Mouse (Mus musculus): ENCODE results near the gene Gm10118. TPM values are rescaled to one million over a fixed set of nuclear protein-coding genes. Genes with fewer than 3 reads are reported as not detected.

Gm10118 gene
- 0.05 TPM in 2 replicates for polyA plus RNA-seq (2015; fragmentation: Nextera tagmentation; extraction: Ambion mirVana)

GRCm38 (mm10) chr10:63927334-63927733, at the start of gene Gm10118:
Gene Gm10118 (minus strand): TSS chr10:63927434.
- no peak within 1 kb of the TSS for H3K27ac ChIP-seq
- no peaks in the 10 kb centered on the region for H3K27me3 ChIP-seq (ENCODE audit: insufficient read depth, low read length)
- ATAC-seq (replicated peaks; ENCODE audit: low FRiP score, low read depth) (no peak), DNase-seq (ENCODE audit: low spot score) (no peak)
- no peak for TF ChIP-seq CTCF (IDR thresholded peaks at IDR 0.05; ENCODE audit: low read depth)
- H3K36me3 ChIP-seq (ENCODE audit: insufficient read depth, low read length) = no peaks in the 10 kb centered on the region
- no peak within 1 kb of the TSS for H3K4me3 ChIP-seq (replicated peaks; ENCODE audit: low read depth, low read length)
- H3K4me1 ChIP-seq (replicated peaks; ENCODE audit: insufficient read depth, low read length) = no peaks in the 10 kb centered on the region
- H3K4me2 ChIP-seq (ENCODE audit: low read length) = no peak within 1 kb of the TSS
- no peak within 1 kb of the TSS for H3K9ac ChIP-seq (ENCODE audit: low read depth, low read length)
- H3K9me3 ChIP-seq (replicated peaks; ENCODE audit: low read length) = no peaks in the 10 kb centered on the region

- H3K9me3 ChIP-seq (replicated peaks; ENCODE audit: low read length) = no peaks in the 10 kb centered on the region
- H3K4me3 ChIP-seq (replicated peaks; ENCODE audit: low read depth, low read length) = no peak overlapping the region
- H3K4me2 ChIP-seq (ENCODE audit: low read length) = no peak overlapping the region
- no peaks in the 10 kb centered on the region for H3K27me3 ChIP-seq (ENCODE audit: insufficient read depth, low read length)
- no peak overlapping the region for H3K27ac ChIP-seq
- no peak for DNase-seq (ENCODE audit: low spot score)
- no peaks in the 10 kb centered on the region for H3K4me1 ChIP-seq (replicated peaks; ENCODE audit: insufficient read depth, low read length)
- H3K36me3 ChIP-seq (ENCODE audit: insufficient read depth, low read length) = no peaks in the 10 kb centered on the region
- no peak for TF ChIP-seq CTCF (IDR thresholded peaks at IDR 0.05; ENCODE audit: low read depth)
- WGBS = 94% methylated on average over 2 of the region's 2 CpGs
- no peak for ATAC-seq (replicated peaks; ENCODE audit: low FRiP score, low read depth)
- no peak overlapping the region for H3K9ac ChIP-seq (ENCODE audit: low read depth, low read length)
Measured at GRCm38 (mm10) chr10:63972300-63972699, 45.1 kb upstream of the Gm10118 start.

- peak; percentile 3 for DNase-seq (ENCODE audit: low spot score)
- WGBS = 27% methylated on average over 6 of the region's 7 CpGs
Measured at GRCm38 (mm10) chr10:63954308-63954930, 27.2 kb upstream of the Gm10118 start.

GRCm38 (mm10) chr10:63951481-63951880, 24.2 kb upstream of the Gm10118 start:
- H3K27me3 ChIP-seq (ENCODE audit: insufficient read depth, low read length) = no peaks in the 10 kb centered on the region
- ATAC-seq (replicated peaks; ENCODE audit: low FRiP score, low read depth) (no peak), DNase-seq (ENCODE audit: low spot score) (no peak)
- H3K9ac ChIP-seq (ENCODE audit: low read depth, low read length) = no peak overlapping the region
- no peak for TF ChIP-seq CTCF (IDR thresholded peaks at IDR 0.05; ENCODE audit: low read depth)
- no peaks in the 10 kb centered on the region for H3K4me1 ChIP-seq (replicated peaks; ENCODE audit: insufficient read depth, low read length)
- H3K4me3 ChIP-seq (replicated peaks; ENCODE audit: low read depth, low read length) = no peak overlapping the region
- H3K36me3 ChIP-seq (ENCODE audit: insufficient read depth, low read length) = no peaks in the 10 kb centered on the region
- no peaks in the 10 kb centered on the region for H3K9me3 ChIP-seq (replicated peaks; ENCODE audit: low read length)
- no peak overlapping the region for H3K27ac ChIP-seq
- no peak overlapping the region for H3K4me2 ChIP-seq (ENCODE audit: low read length)
- 95% methylated on average over 1 of the region's 1 CpGs for WGBS

More at GRCm38 (mm10) chr10:63954308-63954930, 27.2 kb upstream of the Gm10118 start:
- no peaks in the 10 kb centered on the region for H3K4me1 ChIP-seq (replicated peaks; ENCODE audit: insufficient read depth, low read length)
- H3K36me3 ChIP-seq (ENCODE audit: insufficient read depth, low read length) = no peaks in the 10 kb centered on the region
- H3K9ac ChIP-seq (ENCODE audit: low read depth, low read length) = no peak overlapping the region
- no peak overlapping the region for H3K4me3 ChIP-seq (replicated peaks; ENCODE audit: low read depth, low read length)
- no peak for ATAC-seq (replicated peaks; ENCODE audit: low FRiP score, low read depth)
- H3K4me2 ChIP-seq (ENCODE audit: low read length) = no peak overlapping the region
- H3K27ac ChIP-seq = no peak overlapping the region
- no peak for TF ChIP-seq CTCF (IDR thresholded peaks at IDR 0.05; ENCODE audit: low read depth)
- H3K27me3 ChIP-seq (ENCODE audit: insufficient read depth, low read length) = no peaks in the 10 kb centered on the region
- H3K9me3 ChIP-seq (replicated peaks; ENCODE audit: low read length) = no peaks in the 10 kb centered on the region

- DNase-seq (ENCODE audit: low spot score) = peak; percentile 35
- Histone ChIP-seq H3K4me3 (replicated peaks; ENCODE audit: low read depth, low read length) (no peak overlapping the region), H3K9me3 (replicated peaks; ENCODE audit: low read length) (no peaks in the 10 kb centered on the region), H3K9ac (ENCODE audit: low read depth, low read length) (no peak overlapping the region), H3K27ac (no peak overlapping the region), H3K36me3 (ENCODE audit: insufficient read depth, low read length) (no peaks in the 10 kb centered on the region), H3K4me1 (replicated peaks; ENCODE audit: insufficient read depth, low read length) (no peaks in the 10 kb centered on the region), H3K27me3 (ENCODE audit: insufficient read depth, low read length) (no peaks in the 10 kb centered on the region), H3K4me2 (ENCODE audit: low read length) (no peak overlapping the region)
- 47% methylated on average over 8 of the region's 8 CpGs for WGBS
- no peak for TF ChIP-seq CTCF (IDR thresholded peaks at IDR 0.05; ENCODE audit: low read depth)
- peak; percentile 59; the same call in 1 of the 2 replicates for ATAC-seq (replicated peaks; ENCODE audit: low FRiP score, low read depth)
Measured at GRCm38 (mm10) chr10:63950867-63951266, 23.6 kb upstream of the Gm10118 start.

- H3K4me2 ChIP-seq (ENCODE audit: low read length) = no peak overlapping the region
- no peak overlapping the region for H3K9ac ChIP-seq (ENCODE audit: low read depth, low read length)
- H3K4me3 ChIP-seq (replicated peaks; ENCODE audit: low read depth, low read length) = no peak overlapping the region
- ATAC-seq (replicated peaks; ENCODE audit: low FRiP score, low read depth) (no peak), DNase-seq (ENCODE audit: low spot score) (no peak)
- no peaks in the 10 kb centered on the region for H3K4me1 ChIP-seq (replicated peaks; ENCODE audit: insufficient read depth, low read length)
- no peak overlapping the region for H3K27ac ChIP-seq
- TF ChIP-seq CTCF (IDR thresholded peaks at IDR 0.05; ENCODE audit: low read depth) = no peak
- H3K27me3 ChIP-seq (ENCODE audit: insufficient read depth, low read length) = no peaks in the 10 kb centered on the region
- WGBS = 89% methylated on average over 4 of the region's 4 CpGs
- no peaks in the 10 kb centered on the region for H3K36me3 ChIP-seq (ENCODE audit: insufficient read depth, low read length)
- no peaks in the 10 kb centered on the region for H3K9me3 ChIP-seq (replicated peaks; ENCODE audit: low read length)
Measured at GRCm38 (mm10) chr10:63947266-63947665, 20.0 kb upstream of the Gm10118 start.

GRCm38 (mm10) chr10:63945534-63945933, 18.3 kb upstream of the Gm10118 start:
- Histone ChIP-seq H3K9ac (ENCODE audit: low read depth, low read length) (no peak overlapping the region), H3K4me2 (ENCODE audit: low read length) (no peak overlapping the region), H3K27me3 (ENCODE audit: insufficient read depth, low read length) (no peaks in the 10 kb centered on the region), H3K4me1 (replicated peaks; ENCODE audit: insufficient read depth, low read length) (no peaks in the 10 kb centered on the region), H3K9me3 (replicated peaks; ENCODE audit: low read length) (no peaks in the 10 kb centered on the region), H3K4me3 (replicated peaks; ENCODE audit: low read depth, low read length) (no peak overlapping the region), H3K27ac (no peak overlapping the region), H3K36me3 (ENCODE audit: insufficient read depth, low read length) (no peaks in the 10 kb centered on the region)
- ATAC-seq (replicated peaks; ENCODE audit: low FRiP score, low read depth) = no peak
- TF ChIP-seq CTCF (IDR thresholded peaks at IDR 0.05; ENCODE audit: low read depth) = no peak
- no peak for DNase-seq (ENCODE audit: low spot score)
- 76% methylated on average over 3 of the region's 3 CpGs for WGBS
